Mouse (Mus musculus): ENCODE data around the gene Mad1l1. TPM values are rescaled to one million over a fixed set of nuclear protein-coding genes. Genes with fewer than 3 reads are reported as not detected.

The Mad1l1 gene
- 8.9 TPM for polyA plus RNA-seq (2014; fragmentation: Illumina TruSeq; extraction: RNeasy Lipid Tissue Mini Kit (QIAGEN cat#74804); ENCODE audit: low read depth, low replicate concordance)

DNA sequence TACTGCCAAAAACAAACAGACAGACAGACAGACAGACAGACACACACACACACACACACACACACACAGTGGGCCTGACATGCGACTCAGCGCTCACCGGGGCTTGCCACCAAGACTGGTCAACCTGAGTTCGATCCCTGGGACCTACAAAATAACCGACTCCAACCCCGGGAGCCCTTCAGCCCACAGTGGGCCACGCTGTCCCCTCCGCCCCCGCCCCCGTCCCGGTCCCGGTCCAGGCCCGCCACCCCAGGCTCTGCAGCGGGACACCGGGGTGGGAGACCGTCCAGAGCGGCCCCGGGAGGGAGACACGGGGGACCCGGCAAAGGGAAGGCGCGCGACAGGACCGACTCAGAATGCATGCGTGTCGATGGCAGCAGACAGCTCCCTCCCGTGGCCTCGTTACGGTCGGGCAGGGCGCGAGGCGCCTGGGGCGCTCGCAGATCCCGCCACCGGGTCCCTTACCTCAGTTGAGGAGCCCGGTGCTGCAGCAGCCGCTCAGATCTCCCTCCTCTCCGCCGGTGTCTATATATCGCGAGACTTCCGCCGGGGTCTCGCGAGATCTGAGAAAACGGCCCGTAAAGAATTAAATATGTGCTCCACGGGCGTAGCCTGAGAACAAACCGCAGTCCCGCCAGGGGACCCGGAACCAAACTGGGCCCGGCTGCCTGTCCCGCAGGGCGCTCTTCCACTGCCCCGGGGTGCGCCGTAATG lies at the start of gene Mad1l1, which contains the start of gene Nudt1:
Gene Mad1l1 (minus strand): TSS at position 511 of the 714 bp plus-strand sequence.
Gene Nudt1 (plus strand): TSS at position 615 of the 714 bp plus-strand sequence.

DNA sequence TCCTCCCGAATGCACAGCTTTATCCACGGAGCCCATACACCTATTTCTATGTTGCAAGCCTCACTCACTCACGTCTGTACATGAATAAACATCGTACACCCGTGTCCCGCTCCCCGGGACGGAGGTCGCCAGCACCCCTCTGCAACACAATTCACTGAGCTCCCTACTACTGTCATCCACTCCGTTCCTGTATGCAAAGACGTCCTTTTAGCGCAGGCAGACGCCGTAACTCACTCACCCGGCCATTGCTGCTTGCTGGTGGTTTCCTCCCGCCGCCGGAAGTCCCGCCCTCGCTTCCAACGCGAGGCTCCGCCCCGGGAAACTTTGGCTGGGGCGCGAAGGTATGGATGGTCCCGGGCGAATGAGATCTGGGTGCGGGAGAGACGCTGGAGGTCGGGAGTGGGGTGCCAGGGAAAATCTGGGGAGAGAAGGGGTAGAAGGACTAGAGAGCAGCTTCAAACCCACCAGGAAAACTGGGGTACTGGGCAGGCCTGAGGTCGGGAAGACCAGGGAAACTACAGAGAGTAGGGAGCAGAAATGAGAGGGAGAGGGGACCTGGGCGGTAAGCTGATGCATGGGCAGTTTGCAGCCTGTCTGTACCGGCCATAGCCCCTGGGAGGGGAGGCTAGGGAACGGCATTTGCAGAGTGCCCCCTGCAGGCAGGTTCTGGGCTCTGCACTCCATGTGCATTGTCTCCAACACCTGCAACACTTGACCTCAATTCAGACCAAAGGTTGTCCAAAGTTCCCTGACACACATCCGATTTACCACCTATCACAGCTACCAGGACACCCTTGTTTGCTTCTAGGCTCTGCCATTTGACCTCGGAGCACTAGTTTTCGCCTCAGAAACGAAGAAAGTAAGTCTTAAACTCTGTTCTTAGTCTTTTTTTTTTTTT lies 10.5 kb upstream of the Mad1l1 start, which contains the start of gene Mrm2:
Gene Mrm2 (minus strand): TSS at position 284 of the 898 bp plus-strand sequence.

Other genes with a start within 250 kb of the Mad1l1 start
- gene Nudt1, start 104 bp upstream of the Mad1l1 start, polyA plus RNA-seq (2014; fragmentation: Illumina TruSeq; extraction: RNeasy Lipid Tissue Mini Kit (QIAGEN cat#74804); ENCODE audit: low read depth, low replicate concordance) = 16.1 TPM
- 6.0 TPM for gene Mrm2, start 10.3 kb upstream of the Mad1l1 start, polyA plus RNA-seq (2014; fragmentation: Illumina TruSeq; extraction: RNeasy Lipid Tissue Mini Kit (QIAGEN cat#74804); ENCODE audit: low read depth, low replicate concordance)
- gene Snx8, start 67.7 kb upstream of the Mad1l1 start, polyA plus RNA-seq (2014; fragmentation: Illumina TruSeq; extraction: RNeasy Lipid Tissue Mini Kit (QIAGEN cat#74804); ENCODE audit: low read depth, low replicate concordance) = 15.6 TPM
- 130 TPM for gene Eif3b, start 97.8 kb upstream of the Mad1l1 start, polyA plus RNA-seq (2014; fragmentation: Illumina TruSeq; extraction: RNeasy Lipid Tissue Mini Kit (QIAGEN cat#74804); ENCODE audit: low read depth, low replicate concordance)
- gene Gm4869, start 124.1 kb upstream of the Mad1l1 start, polyA plus RNA-seq (2014; fragmentation: Illumina TruSeq; extraction: RNeasy Lipid Tissue Mini Kit (QIAGEN cat#74804); ENCODE audit: low read depth, low replicate concordance) = not detected
- gene Chst12, start 184.0 kb upstream of the Mad1l1 start, polyA plus RNA-seq (2014; fragmentation: Illumina TruSeq; extraction: RNeasy Lipid Tissue Mini Kit (QIAGEN cat#74804); ENCODE audit: low read depth, low replicate concordance) = 28.3 TPM
- gene Grifin, start 243.5 kb upstream of the Mad1l1 start, polyA plus RNA-seq (2014; fragmentation: Illumina TruSeq; extraction: RNeasy Lipid Tissue Mini Kit (QIAGEN cat#74804); ENCODE audit: low read depth, low replicate concordance) = not detected

Measured in adipose tissue, adult 10 weeks (tissue).